Mouse (Mus musculus) spleen, adult 2 months (tissue): ENCODE measurements around the gene Phf11c. TPM values are rescaled to one million over a fixed set of nuclear protein-coding genes. Genes with fewer than 3 reads are reported as not detected.

Experiments used
- DNase-seq, 2 experiments: peaks; one replicate each; pipeline versions ENCODE4 v3.0.0 to v3.0.0-alpha.2; 2012 to 2021; ENCODE audit warnings: low spot score in 2 of 2, low read depth in 1 of 2
- H3K27ac ChIP-seq: fragments of 200-500 bp; 2 replicates; pipeline ENCODE4 v1.5.1; 2012; ENCODE audit warnings: low read length, inconsistent platforms; ENCODE audit not compliant: insufficient read depth
- H3K27me3 ChIP-seq: fragments of 200-500 bp; 2 replicates; pipeline ENCODE4 v1.6.1; 2012; ENCODE audit warnings: mild to moderate bottlenecking, moderate library complexity, low read length, inconsistent platforms; ENCODE audit not compliant: control insufficient read depth, insufficient read depth
- H3K36me3 ChIP-seq: fragments of 200-500 bp; 2 replicates; pipeline ENCODE4 v1.6.1; 2012; ENCODE audit warnings: mild to moderate bottlenecking, low read length, inconsistent platforms; ENCODE audit not compliant: control insufficient read depth, insufficient read depth
- H3K4me1 ChIP-seq: fragments of 200-500 bp; 2 replicates; pipeline ENCODE4 v1.6.1; 2011; ENCODE audit warnings: inconsistent platforms; ENCODE audit not compliant: control insufficient read depth, insufficient read depth, insufficient read length
- H3K4me3 ChIP-seq: fragments of 200-500 bp; 2 replicates; pipeline ENCODE4 v1.5.1; 2011; ENCODE audit warnings: mild to moderate bottlenecking, inconsistent platforms; ENCODE audit not compliant: insufficient read depth, insufficient read length; ENCODE audit errors: extremely low read depth
- CTCF ChIP-seq: fragments of 200-500 bp; IDR thresholded peaks from 2 replicates; pipeline ENCODE4 v1.5.1; 2011; ENCODE audit warnings: mild to moderate bottlenecking, inconsistent platforms; ENCODE audit not compliant: insufficient read depth, insufficient read length, insufficient replicate concordance; ENCODE audit errors: extremely low read depth
- POLR2A ChIP-seq: fragments of 200-500 bp; IDR thresholded peaks from 2 replicates; pipeline ENCODE4 v1.6.1; 2011; ENCODE audit warnings: low read depth, low read length, inconsistent platforms
- WGBS: fragments of 180-500 bp; shearing (Covaris S2); methylation state at CpG from one replicate; pipeline ENCODE4 v1.1.7; 2018; 5-methylcytosine and 5-hydroxymethylcytosine counted together
- polyA plus RNA-seq: library from polyadenylated mRNA; depleted of rRNA; stranded (reverse); fragments of >200 nt; gene quantifications from 2 replicates; pipeline ENCODE4 v1.2.3, GENCODE M21; 2012; rRNA removed

Gene Phf11c
- 0.85 and 1.1 TPM in 2 replicates for polyA plus RNA-seq

DNA sequence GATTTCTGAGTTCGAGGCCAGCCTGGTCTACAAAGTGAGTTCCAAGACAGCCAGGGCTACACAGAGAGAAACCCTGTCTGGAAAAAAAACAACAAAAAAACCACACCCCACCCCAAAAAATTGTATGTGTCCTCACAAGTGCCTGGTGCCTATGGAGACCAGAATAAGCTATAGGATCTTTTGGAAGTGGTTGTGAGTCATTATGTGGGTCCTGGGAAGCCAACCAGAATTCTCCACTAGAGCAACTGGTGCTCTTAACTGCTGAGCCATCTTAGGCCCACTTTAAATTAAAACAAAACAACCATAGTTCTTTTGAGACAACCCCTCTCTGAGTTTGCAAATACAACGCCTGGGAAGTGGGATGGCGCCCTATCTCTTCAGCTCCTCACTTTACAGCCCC, at the start of gene Phf11c:
Gene Phf11c (minus strand): TSS at position 101 of the 400 bp plus-strand sequence.
- H3K4me1 ChIP-seq = no peaks in the 10 kb centered on the region
- DNase-seq = no peak
- H3K36me3 ChIP-seq = peaks cover 2% of the 10 kb centered on the region; the same call in 1 of the 2 replicates
- H3K27me3 ChIP-seq = no peaks in the 10 kb centered on the region
- 92% methylated on average over 3 of the region's 3 CpGs for WGBS
- H3K4me3 ChIP-seq = no peak within 1 kb of the TSS
- TF ChIP-seq CTCF (no peak), POLR2A (no peak)
- no peak within 1 kb of the TSS for H3K27ac ChIP-seq

DNA sequence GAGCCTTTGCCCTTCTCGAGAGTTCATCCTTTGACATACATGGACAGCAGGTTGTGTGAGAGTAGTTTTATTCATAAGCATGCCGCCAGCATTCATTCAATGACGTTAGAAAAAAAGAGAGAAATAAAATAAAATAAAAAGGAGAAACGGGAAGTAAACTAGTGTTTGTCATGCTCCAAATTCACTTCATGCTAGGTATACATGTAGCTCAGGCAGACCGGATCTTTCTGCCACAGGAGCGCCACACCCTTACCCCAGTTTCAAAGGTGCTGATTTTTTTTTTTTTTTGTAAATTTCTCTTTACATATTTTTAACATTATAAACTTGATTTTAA, 46.3 kb upstream of the Phf11c start:
- Histone ChIP-seq H3K27ac (peak overlapping the region; percentile 96), H3K36me3 (peaks cover 2% of the 10 kb centered on the region; the same call in 1 of the 2 replicates), H3K4me1 (peaks cover 5% of the 10 kb centered on the region; the same call in 1 of the 2 replicates), H3K27me3 (no peaks in the 10 kb centered on the region), H3K4me3 (peak overlapping the region; percentile 97)
- under 1% methylated on average over 6 of the region's 6 CpGs for WGBS
- peak in 1 of 2 experiments; percentile 12 for DNase-seq
- no peak for TF ChIP-seq POLR2A
- no peak for TF ChIP-seq CTCF

DNA sequence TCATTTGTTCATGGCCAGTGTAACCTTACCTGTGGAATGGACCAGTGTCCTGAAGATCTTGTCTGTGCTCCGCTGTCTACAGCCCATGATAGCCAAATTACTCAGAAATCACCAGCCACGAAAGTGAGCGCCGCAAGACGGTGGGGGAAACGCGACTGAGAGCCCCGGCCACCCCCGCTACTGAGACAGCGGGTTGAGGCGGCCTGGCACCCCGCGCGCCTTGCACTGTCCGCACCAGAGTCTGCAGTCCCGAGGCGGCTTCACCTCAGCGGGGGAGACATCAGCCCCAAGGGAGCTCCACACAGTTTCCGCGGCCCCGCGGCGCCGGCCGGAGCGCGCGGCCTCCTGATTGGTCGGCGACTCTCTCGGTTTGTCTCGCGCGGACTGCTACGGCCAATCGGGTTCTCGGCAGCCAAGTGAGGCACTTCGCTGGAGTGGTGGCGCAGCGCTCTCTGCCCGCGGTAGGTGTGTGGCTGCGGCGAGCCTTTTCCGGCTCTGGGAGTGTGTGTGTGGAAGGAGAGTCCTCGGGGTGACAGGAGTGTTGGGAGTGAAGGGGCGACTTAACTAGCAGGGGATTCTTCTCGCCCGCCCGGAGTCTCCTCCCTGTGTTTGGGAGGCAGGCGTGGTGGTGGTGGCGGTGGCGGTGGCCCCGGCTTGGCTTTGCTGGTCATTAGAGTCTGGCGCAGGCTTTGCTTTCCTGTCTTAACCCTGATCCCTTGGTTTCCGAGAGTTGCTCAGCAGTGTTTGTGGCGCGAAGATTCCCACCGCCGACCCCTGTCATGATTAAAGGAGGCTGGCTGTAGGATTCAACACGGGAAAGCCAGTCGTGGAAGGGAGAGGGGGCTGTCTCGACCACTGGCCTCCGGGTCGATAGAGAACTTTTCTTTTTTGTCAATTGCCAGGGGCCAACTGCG, 45.6 kb upstream of the Phf11c start, which contains the start of the genes Setdb2 and Cab39l:
Gene Setdb2 (minus strand): TSS at position 327 of the 914 bp plus-strand sequence.
Gene Cab39l (plus strand): TSS at position 415 of the 914 bp plus-strand sequence.
- H3K36me3 ChIP-seq = peaks cover 2% of the 10 kb centered on the region
- peak; percentile 82 to 97 for DNase-seq
- WGBS = under 1% methylated on average over 66 of the region's 66 CpGs
- H3K27ac ChIP-seq = peak within 1 kb of the TSS; percentile 96
- H3K4me3 ChIP-seq = peak within 1 kb of the TSS; percentile 97
- H3K4me1 ChIP-seq = peaks cover 5% of the 10 kb centered on the region; the same call in 1 of the 2 replicates
- no peaks in the 10 kb centered on the region for H3K27me3 ChIP-seq
- TF ChIP-seq CTCF (no peak), POLR2A (peak; percentile 89)

DNA sequence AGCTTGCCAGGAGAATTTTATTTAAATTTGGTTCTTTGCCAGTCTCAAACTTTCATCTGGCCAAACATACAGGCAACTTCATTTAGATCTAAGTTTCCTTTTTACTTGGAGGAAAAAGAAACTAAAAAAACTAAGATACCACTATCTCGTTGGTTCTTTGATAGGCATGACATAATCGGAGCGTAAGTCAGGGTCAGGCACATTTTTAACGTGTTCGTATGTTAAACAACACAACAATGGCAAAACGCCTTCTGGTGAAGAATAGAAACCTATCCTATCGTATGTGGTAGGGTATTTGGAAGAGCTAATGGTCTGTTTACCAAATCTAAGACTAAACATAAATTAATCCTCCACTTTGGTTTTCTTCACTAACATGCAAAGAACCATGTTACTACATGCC, 44.9 kb upstream of the Phf11c start:
- H3K4me3 ChIP-seq = peak overlapping the region; percentile 97
- H3K36me3 ChIP-seq = peaks cover 2% of the 10 kb centered on the region
- H3K27ac ChIP-seq = peak overlapping the region; percentile 96; the same call in 1 of the 2 replicates
- H3K27me3 ChIP-seq = no peaks in the 10 kb centered on the region
- H3K4me1 ChIP-seq = peaks cover 5% of the 10 kb centered on the region; the same call in 1 of the 2 replicates
- DNase-seq = no peak
- 2% methylated on average over 7 of the region's 7 CpGs for WGBS
- TF ChIP-seq CTCF (no peak), POLR2A (no peak)

DNA sequence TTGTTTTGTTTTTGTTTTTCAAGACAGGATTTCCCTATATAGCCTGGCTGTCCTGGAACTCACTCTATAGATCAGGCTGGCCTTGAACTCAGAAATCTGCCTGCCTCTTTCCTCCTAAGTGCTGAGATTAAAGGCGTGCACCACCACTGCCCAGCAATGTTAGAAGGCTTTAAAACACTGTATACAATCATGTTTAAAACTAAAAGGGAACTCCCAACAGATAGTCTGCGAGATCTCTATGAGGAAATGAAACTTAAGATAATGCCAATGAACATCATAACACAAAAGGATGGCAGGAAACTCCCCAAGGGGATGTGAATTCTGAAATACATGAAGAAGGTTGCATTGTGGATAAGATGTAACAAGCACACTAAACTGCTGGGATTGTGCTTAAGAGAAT, 43.3 kb upstream of the Phf11c start:
- WGBS = 21% methylated on average over 2 of the region's 2 CpGs
- H3K36me3 ChIP-seq = peaks cover 2% of the 10 kb centered on the region
- TF ChIP-seq CTCF (no peak), POLR2A (no peak)
- peaks cover 5% of the 10 kb centered on the region; the same call in 1 of the 2 replicates for H3K4me1 ChIP-seq
- no peaks in the 10 kb centered on the region for H3K27me3 ChIP-seq
- no peak overlapping the region for H3K27ac ChIP-seq
- H3K4me3 ChIP-seq = no peak overlapping the region
- DNase-seq = peak in 1 of 2 experiments; percentile 48

DNA sequence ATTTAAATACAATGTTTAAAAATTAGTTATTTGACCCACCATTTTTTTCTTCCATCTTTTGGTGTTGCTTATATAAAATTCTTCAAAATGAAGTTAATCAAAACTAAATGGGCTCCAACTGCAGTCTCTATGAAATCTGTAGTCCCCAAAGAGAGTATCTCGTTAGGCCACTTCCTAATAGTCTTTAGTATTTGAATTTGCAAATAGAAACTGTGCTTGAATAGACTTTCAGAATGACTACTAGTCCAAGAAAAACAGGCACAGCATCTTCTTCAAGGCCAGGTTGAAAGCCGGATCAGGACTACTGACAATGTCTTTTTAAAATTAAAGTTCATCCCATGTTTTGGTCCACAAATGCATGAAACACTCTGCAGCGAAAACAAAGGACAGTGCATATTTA, 42.2 kb upstream of the Phf11c start:
- no peak for DNase-seq
- 89% methylated on average over 3 of the region's 3 CpGs for WGBS
- Histone ChIP-seq H3K27me3 (no peaks in the 10 kb centered on the region), H3K4me1 (peaks cover 5% of the 10 kb centered on the region; the same call in 1 of the 2 replicates), H3K36me3 (peaks cover 2% of the 10 kb centered on the region), H3K27ac (no peak overlapping the region), H3K4me3 (no peak overlapping the region)
- TF ChIP-seq POLR2A (no peak), CTCF (no peak)
